Mouse (Mus musculus) thymus, adult 18-20 months (tissue): ENCODE results near the gene Lamtor1.
"Not testable (repeated sequence)": the region's sequence is repeated elsewhere in the genome, so short reads cannot be mapped to it uniquely, and the experiment has no call there.

Experiments used
- DNase-seq, 2 experiments: peaks; one replicate each; pipeline ENCODE4 v3.0.0; 2022; ENCODE audit warnings: mixed read lengths in 2 of 2

The Lamtor1 gene

GRCm38 (mm10) chr7:101900331-101901097 lies 5.2 kb upstream of the Lamtor1 start:
- no peak for DNase-seq

DNA sequence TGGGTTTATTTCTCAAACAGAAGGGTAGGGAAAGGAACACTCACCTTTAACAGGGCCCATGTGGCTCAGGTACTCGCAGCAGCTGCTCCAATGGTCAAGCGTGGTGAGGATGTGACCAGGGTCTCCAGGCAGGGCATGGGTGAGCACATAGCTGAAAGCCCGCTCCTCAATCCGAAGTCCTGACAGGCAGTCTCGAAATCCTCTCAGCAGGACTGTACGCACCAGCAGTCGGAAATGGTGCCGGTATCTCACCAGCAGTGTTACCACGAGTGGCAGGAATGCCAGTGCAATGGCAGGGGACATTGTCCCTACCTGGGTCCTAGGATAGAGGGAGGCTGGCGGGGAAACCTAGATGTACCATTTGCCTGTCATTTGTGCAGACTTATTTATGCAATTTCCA lies 3.7 kb upstream of the Lamtor1 start:
- DNase-seq: no peak

DNA sequence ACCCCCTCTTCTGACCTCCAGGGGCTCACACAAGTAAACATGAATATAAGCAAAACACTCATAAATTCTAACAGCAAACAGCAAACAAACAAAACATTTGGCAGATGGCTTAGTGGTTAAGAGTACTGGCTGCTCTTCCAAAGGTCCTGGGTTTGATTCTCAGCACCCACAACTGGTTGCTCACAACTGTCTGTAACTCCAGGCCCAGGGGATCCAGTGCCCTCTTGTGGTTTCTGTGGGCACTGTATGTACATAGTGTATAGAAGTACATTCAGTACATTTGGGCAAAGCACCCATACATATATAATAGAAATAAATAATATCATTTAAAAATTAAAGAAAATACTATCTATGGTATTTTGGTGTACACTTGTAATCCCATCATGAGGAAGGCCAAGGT lies 2.9 kb upstream of the Lamtor1 start:
- DNase-seq: no peak

- DNase-seq: no peak
Measured at GRCm38 (mm10) chr7:101906287-101906681, 580 bp downstream of the Lamtor1 start, which contains the start of gene Tomt. Gene Tomt (minus strand): TSS chr7:101906359.

GRCm38 (mm10) chr7:101906696-101907095 lies 992 bp downstream of the Lamtor1 start:
- no peak for DNase-seq

DNA sequence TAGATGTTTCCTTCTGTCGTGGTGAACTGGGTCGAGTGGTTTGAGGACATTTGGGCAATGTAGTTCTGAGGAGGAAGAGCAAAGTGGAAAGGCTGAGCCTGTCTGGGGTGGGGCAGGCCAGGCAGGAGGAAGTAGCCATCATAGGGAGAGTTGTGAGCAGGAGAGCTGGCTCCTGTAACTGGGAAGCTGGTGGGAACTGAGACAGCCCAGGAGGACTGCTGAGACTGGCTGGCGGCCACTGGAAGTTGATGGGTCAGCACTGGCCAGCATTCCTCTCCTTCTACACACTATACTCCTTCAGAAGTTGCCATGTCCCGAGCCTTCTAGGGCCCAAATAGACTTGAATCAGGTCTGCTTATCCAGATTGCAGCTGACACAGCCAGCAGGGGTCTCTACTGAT lies 2.7 kb downstream of the Lamtor1 start:
- no peak for DNase-seq

GRCm38 (mm10) chr7:101910138-101910537 lies 4.4 kb downstream of the Lamtor1 start:
- DNase-seq: no peak

GRCm38 (mm10) chr7:101911982-101912381 lies 6.3 kb downstream of the Lamtor1 start:
- DNase-seq: no peak

DNA sequence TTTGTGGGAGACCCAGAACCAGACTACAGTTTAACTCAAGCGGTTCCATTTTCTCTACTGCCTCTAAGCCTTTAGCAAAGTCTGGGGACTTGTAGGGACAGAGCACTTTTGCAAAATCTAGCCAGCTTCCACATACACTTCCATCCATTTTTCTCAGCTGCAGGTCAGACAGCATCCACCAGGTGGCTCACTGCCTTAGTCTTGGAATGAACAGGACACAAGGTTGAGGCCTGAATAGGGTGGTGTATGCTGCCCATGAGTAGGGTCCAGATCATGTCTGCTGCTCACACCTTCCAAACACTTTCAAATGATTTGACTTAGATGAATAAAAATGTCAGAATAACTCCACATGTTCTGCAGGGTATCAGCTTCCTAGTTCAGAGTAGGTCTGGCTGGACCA lies 12.4 kb downstream of the Lamtor1 start:
- no peak for DNase-seq

- DNase-seq: not testable (repeated sequence)
Measured at GRCm38 (mm10) chr7:101925892-101926291, 20.2 kb downstream of the Lamtor1 start.

- no peak for DNase-seq
Measured at GRCm38 (mm10) chr7:101928093-101928492, 22.4 kb downstream of the Lamtor1 start.

- DNase-seq: no peak
Measured at GRCm38 (mm10) chr7:101932551-101932950, 26.8 kb downstream of the Lamtor1 start.

- no peak for DNase-seq
Measured at GRCm38 (mm10) chr7:101933300-101933699, 27.6 kb downstream of the Lamtor1 start.

DNA sequence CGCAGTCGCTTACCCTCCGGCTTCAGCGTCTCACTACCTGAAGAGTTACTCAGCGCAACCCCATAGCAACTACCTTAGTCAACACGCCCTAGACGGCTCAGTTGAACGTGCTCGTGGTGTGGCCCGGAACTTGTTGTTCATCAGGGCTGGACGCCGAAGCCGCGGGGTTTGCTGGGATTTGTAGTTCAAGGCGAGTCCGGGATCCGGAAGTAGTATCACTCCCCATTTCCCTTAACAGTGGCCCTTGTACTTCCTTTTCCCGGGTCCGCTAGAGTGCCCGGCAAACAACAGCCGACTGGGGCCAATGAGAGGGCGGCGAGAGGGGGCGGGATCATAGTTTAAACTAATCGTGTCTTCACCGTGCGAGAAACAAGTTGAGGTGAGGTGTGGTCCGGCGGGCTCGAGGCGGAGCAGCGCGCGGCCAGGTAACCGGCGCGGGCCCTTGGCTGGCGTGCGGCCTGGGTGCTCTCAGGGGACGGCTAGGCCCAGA lies 28.1 kb downstream of the Lamtor1 start, which contains the start of the genes Lrrc51 and Numa1:
Lrrc51 (minus strand) TSS at position 145 of the 490 bp plus-strand sequence.
Numa1 (plus strand) TSS at position 361 of the 490 bp plus-strand sequence.
- DNase-seq: peak; percentile 96 to 98

DNA sequence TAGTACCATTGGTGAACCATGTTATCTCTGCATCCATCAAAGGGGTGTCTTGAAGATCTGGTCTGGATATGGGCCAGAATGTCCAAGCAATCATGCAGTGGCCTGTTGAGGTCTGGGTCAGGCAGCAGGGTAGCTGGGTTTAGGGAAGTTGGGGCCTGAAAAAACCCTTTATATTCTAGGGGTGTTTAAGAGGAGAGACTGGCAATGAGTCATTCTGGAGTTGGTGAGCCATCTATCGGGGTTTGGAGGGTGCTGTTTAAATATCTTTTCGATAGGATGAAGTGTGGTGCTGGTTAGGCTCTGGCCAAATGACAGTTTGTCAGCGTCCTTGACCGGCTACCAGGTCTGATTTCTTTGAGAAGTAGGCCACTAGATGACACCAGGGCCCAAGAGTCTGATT lies 30.3 kb downstream of the Lamtor1 start:
- no peak for DNase-seq

DNA sequence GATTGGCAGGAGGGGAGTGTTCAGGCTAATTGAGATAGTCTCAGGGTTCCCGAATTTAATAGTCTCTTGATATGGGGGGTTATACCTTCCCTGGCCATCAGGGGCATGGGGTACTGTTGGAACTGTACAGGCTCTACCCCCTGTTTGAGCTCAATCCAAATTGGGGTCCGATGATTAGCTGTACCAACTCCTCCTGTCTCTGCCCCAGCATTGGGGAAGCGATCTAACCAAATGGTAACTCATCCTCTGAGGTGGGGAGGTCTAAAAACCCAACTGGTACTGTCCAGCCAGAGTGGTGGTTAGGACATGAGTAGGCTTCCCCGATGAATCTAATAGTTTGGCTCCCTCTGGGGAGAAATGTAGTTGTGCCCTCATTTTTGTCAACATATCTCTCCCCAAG lies 31.3 kb downstream of the Lamtor1 start:
- DNase-seq: no peak

GRCm38 (mm10) chr7:101937569-101937968 lies 31.9 kb downstream of the Lamtor1 start:
- no peak for DNase-seq

DNA sequence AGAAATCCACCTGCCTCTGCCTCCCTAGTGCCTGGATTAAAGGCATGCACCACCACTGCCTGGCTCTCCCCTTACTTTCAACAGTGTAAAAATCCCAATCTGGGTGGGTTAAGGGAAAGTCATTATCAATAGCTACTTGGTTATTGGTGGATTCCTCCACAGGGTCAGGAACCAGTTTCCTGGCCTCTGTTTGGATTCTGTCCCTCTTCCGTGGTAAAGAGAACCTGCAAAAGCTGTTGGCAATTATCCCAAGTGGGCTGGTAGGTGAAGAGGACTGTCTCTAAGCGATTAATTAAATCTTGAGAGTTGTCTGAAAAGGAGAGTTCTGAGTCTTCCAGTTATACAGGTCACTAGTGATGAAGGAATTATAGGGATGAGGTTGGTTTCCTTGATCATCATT lies 32.6 kb downstream of the Lamtor1 start:
- no peak for DNase-seq

DNA sequence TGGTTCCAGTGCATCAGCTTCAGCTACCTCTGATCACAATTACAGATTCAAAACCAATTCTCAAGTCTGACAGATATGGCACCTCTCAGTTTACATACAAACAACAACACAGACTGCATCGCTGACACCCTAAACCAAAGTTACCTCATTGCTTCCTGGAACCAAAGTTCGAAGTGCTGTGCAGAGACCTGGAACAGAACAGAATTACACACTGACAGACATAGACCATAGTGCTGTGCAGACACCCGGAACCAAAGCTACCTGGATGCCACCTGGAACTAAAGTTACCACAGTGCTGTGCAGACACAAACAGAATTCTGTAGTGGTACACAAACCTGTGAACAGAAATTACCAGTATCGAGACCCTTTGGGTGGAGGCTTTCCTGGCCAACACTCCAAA lies 34.1 kb downstream of the Lamtor1 start:
- no peak for DNase-seq

GRCm38 (mm10) chr7:101949008-101949407 lies 43.3 kb downstream of the Lamtor1 start:
- DNase-seq: not testable (repeated sequence)

- no peak for DNase-seq
Measured at GRCm38 (mm10) chr7:101951648-101952047, 45.9 kb downstream of the Lamtor1 start.

- DNase-seq: no peak
Measured at GRCm38 (mm10) chr7:101952098-101952497, 46.4 kb downstream of the Lamtor1 start.

DNA sequence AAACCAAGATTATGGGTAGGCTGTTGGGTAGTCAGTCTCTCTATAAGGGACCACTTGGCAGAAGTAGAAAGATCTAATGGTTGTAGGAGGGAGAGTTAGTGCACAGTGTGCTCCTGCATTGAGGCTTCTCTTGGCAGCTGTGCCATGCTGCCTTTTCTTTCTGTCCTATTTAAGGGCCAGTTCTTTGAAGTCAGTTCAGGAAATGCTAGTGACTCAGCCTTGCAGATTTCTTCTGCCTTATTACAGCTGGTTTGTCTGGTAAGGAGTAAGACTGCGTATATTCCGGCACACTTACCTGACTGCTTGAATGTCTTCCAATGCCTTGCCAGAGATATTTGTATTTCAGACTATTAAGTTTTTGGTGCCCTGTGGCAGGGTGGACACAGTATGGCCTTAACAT lies 48.5 kb downstream of the Lamtor1 start:
- DNase-seq: no peak

DNA sequence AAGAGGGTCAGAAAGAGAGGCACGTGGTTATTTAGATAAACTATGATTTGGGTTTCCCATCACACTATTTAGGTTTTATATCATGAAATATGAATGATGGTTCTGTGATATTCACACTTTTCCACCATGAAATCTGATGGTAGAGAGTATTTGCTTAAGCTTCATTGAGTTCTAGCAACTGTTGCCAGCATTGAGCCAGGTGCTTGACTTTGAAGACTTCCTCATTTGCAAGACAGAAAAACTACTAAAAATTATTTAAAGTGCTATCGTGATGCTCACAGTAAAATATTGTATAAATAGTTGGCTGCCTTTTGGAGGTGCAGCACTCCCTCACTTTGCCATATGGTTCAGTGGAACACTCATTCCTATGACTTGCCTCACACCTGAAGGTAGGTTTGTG lies 49.6 kb downstream of the Lamtor1 start:
- no peak for DNase-seq

DNA sequence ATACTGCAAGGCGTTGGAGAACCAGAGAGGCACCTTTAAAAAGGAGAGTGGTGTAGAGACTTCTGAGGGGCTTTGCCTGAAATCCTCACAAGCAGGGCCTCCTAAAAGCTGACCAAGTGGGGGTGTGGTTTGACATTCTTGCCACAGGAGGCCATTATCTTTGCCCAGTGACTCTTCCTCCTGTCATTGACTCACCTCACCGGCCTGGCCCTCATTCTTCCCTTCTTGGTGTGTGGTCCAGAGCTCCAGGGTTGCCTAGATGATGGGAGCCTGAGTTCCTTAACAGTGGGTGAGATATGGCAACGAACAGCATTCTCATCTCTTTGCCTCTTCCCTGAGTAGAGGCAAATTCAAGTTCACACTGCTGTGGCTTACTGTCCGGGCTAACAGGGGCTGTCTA lies 50.2 kb downstream of the Lamtor1 start:
- no peak for DNase-seq
